Mouse (Mus musculus): ENCODE measurements around the gene Dab1. TPM values are rescaled to one million over a fixed set of nuclear protein-coding genes. Genes with fewer than 3 reads are reported as not detected.

The Dab1 gene
- total RNA-seq, 2 experiments from 2014 or later, result not detected

DNA sequence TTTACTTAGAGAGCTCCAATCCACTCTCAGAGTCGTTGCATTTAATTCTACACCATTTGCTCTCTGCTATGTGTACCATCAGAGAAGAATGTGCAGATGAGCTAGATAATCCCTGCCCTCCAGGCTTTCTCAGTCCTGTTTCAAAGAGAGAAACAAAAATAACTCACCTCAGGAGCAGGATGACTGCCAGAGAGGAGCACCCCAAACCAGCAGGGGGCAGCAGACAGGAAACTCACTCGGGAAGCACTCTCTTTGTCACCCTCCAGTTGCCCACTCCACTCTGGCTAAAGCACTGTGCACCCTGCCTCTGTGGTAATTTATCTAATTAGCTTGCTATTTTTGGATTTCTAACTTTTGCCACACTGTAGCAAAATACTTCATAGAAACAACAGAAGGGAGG lies 589.9 kb downstream of the Dab1 start:
- no peak for ATAC-seq (replicated peaks; ENCODE audit: low FRiP score, poor library complexity, severe bottlenecking)

DNA sequence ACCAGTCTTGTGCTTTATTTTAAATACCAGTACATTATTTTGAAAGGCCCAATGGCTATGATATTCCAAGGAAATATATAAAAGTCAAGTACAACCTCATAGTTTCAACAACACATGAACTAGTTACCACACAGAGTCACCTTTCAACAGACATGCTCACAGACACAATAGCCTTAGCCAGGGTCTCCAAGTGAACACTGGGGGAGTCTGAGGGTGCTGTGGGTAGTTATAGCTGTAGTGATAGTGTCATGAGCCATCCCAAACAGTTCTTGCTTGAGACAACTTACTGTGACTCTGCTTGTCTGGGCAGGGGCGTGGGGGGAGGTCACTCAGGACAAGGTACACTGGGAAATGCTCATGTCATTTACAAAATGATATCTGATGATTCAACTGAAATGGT lies 591.6 kb downstream of the Dab1 start:
- ATAC-seq (replicated peaks; ENCODE audit: low FRiP score, poor library complexity, severe bottlenecking), result no peak

DNA sequence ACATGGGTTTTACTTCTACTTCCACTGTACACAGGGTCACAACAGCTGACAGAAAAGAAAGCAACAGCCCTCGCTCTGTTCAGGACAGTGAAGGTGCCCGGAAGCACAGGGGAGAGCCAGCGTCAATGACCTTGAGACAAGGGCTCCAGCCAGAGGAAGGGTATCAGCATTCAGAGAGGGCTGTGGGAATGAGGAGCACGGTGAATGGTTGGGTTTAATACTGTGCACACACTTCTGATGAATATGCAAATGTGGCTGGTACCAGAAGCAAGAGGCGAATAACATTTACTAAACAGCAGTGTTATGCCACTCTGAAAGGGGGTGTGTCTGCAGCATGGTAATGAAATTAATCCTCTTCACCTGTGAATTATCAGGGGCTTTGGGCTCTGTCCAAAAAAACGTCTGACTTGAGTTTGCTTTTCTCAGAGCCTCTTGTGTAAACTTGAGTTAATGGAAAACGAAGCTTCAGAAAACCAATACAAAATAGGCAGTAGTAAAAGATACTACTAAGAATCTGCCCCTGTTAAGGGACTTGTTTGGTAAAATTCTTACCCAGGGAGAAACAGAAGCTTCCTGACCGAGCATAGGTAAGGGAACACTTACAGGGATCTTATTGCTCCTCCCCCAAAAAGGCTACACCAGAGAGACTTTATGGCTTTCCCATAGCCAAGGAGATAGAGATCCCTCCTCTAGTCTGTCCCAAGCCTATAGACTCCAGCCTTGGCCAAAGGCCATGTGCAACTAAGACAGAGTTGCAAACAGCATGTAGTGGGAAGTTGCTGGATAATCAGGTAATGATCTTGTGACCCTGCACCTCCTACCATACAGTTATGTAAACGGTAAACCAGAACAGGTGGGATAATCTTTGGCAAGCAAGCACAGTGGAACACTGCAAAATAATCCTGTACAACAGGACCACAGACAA lies 592.6 kb downstream of the Dab1 start:
- ATAC-seq (replicated peaks; ENCODE audit: low FRiP score, poor library complexity, severe bottlenecking), result no peak

DNA sequence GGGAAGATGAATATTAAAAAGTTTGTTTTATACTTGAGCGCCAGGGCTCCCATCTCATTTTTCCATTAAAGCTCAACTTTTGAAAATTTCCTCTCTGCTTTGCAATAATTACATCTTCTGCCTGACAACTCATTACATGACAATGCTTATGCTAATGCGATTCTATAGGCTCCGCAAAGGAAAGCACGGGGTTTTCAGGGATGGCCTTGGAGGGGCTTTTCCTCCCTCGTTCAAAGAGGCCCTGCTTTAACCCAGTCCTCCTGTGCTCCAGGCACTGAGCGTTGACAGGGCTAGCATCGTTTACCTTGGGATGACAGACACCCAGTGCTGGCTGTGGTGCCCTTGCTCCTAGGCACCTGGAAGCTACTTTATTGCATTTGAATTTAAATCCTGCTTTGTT lies 595.6 kb downstream of the Dab1 start:
- no peak for ATAC-seq (replicated peaks; ENCODE audit: low FRiP score, poor library complexity, severe bottlenecking)

DNA sequence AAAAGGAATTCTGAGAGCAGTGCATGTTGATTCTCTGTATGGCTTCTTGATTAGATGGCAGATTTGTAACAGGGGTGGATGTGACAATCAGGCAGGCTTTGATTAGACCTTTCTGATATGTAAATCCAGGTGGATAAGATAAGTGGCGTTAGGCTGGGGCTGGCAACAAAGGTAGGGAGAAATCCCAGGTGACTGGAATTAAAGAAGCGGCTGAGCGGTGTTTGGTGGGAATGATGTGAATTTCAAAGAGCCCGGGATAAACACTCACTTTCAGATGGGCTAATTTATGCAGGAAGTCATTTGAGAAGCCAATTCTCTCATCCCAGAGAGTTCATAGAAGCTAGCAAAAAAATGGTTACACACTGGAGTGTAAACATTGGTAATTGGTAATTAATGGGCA lies 598.2 kb downstream of the Dab1 start:
- ATAC-seq (replicated peaks; ENCODE audit: low FRiP score, poor library complexity, severe bottlenecking), result no peak

DNA sequence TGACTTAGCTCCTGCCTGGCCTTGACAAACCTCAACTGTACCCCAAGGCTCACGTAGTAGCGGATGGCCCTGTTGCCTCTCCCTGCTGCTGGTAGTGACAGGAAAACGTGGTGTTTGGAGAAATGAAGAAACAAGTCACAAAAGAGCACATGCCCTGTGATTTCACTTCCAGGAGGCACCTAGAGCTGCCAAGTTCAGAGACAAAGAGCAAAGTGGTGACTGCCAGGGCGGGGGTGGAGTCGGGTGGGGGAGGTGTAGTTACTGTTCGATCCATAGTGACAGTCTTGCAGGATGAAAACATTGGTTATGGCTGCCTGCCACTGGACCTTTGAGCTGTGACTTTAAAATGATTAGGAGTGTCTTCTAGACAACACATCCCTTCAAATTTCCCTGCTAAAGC lies 599.6 kb downstream of the Dab1 start:
- ATAC-seq (replicated peaks; ENCODE audit: low FRiP score, poor library complexity, severe bottlenecking), result no peak

DNA sequence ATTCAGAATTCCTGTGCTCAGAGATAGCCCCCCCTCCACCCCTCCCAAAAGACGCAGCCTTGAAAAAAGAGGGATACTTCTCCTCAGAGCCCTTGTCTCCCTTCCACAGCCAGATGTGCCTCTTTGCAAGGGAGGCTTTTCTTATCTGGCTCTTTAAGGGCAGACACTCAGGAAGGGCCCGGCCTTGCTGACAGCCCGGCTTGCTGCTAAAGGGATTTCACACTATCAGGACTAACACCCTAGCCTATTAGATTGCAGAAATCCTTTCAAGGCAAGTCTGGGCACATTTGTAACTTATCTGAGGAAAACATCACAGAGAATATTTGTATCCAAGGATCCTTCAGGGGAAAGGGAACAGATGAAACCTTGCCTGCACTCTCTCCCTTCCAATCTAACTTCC lies 600.9 kb downstream of the Dab1 start:
- ATAC-seq (replicated peaks; ENCODE audit: low FRiP score, poor library complexity, severe bottlenecking), result no peak

DNA sequence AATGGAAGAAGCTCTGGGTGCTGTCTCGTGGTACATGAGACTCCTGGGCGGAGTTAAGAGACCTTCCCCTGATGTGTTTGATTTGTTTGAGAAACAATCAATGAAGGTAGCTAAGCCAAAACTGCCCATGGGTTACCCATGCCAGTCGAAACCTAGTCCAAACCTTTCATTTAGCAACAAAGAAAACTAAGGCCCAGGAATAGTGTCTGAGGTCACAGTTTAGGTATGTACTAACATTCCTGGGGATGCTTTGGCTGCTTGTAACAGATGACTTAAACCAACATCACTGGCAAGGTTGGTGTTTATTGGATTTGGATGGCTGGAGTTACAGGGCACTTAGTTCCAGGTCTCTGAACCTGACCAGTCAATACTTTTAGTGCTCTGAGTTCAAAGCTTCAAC lies 610.1 kb downstream of the Dab1 start:
- no peak for ATAC-seq (replicated peaks; ENCODE audit: low FRiP score, poor library complexity, severe bottlenecking)

DNA sequence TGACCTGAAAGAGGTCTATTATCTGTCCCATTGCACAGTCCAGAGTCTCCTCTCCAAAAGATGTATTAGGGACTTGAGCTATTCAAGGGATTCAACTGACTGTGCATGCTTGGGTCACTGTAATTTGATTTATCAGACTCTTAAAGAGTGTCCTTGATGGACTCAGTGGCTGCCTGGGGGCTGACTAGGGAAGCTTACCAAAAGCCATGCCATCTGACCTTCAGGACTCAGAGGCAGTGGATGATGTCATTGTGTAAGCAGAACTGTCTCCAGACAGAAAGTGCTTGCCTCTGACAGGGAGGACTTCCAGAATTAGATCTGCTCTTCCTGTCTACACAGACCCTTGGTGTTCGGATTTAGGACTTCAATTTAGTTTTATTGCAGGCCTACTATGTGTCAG lies 627.3 kb downstream of the Dab1 start:
- no peak for ATAC-seq (replicated peaks; ENCODE audit: low FRiP score, poor library complexity, severe bottlenecking)

DNA sequence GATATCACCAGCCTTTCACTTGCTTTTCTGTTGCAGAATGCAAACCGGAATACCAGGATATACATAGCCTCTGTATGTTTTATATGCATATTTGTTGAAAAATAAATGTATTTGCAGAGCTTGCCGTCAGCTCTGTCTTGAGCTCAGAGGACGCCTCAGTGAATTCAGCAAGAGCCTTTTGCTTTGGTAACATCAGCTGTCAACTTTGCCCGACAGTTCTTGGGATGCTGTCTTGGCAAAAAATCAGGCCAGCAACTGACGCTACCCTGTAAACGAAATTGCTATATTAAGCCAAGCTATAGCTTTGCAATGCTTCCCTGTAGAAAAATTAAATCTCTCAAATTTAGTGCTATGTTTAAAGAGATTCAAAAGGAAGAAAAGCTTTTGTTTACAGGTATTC lies 630.3 kb downstream of the Dab1 start:
- no peak for ATAC-seq (replicated peaks; ENCODE audit: low FRiP score, poor library complexity, severe bottlenecking)

DNA sequence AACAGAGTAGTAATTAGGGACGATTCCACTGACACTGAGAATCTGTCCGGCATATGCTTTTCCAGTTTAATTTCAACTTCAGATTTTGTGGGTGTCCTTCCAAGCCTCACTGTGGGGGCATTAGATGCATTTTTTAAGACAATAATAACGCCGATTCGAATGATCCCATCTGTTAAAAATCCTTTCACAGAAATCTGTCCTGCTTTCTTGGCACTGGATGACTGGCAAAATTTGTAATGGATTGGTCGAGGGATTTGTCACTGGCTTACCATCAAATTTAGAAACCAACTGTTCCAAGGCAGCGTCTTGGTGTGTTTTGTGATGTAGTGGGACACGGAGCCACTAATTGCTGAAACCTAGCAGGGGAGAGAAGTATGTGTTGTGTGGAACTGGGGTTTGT lies 638.6 kb downstream of the Dab1 start:
- no peak for ATAC-seq (replicated peaks; ENCODE audit: low FRiP score, poor library complexity, severe bottlenecking)

DNA sequence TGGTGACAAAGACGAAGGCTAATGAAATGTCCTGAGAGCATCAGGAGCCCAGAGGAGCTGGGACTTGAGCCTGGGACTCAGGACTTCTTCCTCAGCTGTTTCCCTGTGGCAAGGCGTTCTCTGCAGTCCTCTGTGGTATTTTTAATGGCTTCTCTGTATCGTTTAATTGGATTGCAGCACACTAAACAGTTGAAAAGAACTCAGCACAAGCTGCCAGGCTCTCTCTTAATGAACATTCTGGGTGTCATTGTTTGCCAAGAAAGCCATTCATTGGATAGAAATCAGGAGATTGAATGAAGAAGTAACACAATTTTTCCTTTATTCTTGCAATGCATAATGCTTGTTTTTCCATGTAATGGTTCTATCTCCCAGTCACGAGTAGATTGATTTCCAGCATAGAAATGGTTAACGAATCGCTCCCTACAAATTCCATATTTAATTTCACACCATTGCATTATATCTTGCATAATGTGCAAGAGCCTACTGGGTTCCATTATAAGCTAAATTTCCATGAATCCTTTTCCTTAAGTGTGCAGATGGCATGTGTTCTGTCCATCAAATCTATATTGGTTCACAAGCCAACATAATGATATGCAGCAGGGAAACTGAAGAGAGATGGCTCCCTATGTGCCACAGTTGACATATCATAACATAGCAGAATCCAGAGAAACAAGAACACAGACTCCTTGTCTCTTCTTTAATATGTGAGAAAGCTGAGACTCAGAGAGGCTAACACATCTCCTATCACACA lies 650.4 kb downstream of the Dab1 start:
- ATAC-seq (replicated peaks; ENCODE audit: low FRiP score, poor library complexity, severe bottlenecking), result no peak

DNA sequence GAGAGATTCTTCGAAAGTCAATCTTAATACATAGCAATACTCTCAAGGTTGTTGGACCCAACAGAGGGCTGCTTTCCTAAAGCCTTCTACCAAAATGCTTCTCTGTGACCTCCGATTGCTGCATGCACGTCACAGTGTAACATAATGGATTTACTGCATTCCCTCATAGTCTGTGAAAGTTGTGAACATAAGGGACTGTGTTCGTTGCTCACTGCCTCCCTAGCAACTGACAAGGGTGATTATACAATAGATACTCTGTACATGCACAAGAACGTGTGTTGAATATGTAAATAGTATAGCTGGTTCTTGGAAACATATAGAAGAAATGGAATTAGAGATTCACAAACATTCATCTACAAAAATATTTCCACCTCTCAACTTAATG lies 651.0 kb downstream of the Dab1 start:
- no peak for ATAC-seq (replicated peaks; ENCODE audit: low FRiP score, poor library complexity, severe bottlenecking)

DNA sequence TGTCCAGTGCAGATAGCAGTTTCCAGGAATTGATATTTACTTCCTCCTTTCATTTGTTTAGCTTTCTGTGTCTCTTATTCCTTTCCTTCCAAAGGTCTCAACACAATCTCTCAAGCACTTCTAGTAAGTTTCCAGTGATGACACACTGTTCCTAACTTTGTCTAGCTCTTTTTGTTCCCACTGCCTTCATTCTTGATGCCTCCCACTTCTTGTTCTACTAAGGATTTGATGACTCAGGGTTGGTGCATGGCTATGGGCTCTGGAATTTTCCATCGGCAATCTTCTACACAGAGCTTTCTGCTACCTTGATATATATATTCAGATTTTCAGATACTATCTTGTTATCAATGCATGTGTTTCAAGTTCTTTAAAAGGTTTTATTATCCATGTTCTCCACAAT lies 656.1 kb downstream of the Dab1 start:
- no peak for ATAC-seq (replicated peaks; ENCODE audit: low FRiP score, poor library complexity, severe bottlenecking)

DNA sequence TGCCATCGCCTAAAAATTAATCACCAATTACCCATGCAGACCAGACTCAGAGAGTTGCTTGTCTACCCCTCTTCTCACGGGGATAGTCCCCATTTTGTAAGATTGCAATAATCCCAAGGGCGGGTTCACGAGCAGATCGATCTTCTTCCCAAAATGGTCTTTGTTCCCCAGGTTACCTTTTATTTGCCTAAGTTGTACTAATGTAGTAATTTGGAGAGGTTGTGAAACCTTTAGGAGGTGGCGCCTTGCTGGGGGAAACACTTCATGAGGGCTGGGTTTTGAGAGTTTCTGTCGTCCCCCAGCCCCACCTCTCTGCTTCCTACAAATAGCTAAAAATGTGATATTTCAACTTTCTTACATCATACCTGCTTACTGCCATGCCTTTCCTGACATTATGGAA lies 657.8 kb downstream of the Dab1 start:
- ATAC-seq (replicated peaks; ENCODE audit: low FRiP score, poor library complexity, severe bottlenecking), result no peak

DNA sequence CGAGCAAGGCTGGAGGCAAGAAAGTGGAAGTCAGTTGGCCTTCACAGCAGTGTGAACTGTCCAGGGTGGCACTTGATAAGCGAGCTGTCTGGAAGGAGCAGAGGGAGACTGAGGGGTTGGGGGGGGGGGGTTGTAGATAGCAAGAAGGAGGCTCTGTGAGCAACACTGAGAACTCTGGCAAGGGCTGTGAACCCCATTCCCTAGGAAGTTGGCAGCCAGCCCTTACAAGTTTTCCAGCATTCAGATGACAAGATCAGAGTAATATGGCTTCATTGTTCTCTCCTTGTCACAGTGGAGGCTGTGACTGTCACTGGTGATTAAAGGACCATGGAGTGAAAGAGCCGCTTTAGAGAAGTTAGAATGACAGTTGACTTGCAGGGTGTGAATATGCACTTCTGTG lies 662.4 kb downstream of the Dab1 start:
- no peak for ATAC-seq (replicated peaks; ENCODE audit: low FRiP score, poor library complexity, severe bottlenecking)

DNA sequence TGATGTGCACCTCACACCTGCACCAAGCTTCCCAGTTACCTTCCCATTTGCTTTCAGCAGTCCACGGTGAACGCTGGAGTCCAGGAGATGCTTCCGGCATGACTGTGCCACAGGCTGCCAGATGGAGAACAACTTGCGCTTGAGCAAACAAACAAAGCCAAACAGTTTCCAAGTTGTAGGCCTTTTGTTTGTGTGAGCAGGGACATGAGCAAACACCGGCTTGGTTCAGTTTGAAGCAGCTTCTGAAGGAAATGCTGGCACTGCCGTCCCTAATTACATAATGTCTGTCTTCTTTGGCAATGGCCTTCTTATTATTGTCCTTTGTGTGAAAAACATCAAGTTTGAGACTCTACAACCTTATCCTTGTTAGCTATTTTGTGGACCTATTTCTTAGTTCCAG lies 664.7 kb downstream of the Dab1 start:
- no peak for ATAC-seq (replicated peaks; ENCODE audit: low FRiP score, poor library complexity, severe bottlenecking)

DNA sequence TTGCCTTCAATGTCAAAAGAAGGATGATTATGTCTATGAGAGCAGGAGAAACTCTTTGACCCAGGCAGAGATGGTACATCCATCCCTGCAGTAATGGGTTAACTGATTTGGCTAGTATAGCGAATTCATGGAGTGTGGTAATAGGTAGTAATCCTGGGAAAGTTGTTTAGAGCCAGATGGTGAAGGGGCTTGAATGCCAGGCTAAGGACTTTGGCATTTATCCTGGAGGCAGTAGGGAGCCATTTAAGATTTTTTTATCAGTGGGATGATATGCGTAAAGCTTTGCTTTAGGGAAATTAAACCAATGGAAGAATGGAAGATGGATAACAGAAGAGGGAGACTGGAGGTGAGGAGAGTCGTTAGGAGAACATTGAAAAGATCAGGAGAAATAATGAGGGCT lies 669.2 kb downstream of the Dab1 start:
- no peak for ATAC-seq (replicated peaks; ENCODE audit: low FRiP score, poor library complexity, severe bottlenecking)

DNA sequence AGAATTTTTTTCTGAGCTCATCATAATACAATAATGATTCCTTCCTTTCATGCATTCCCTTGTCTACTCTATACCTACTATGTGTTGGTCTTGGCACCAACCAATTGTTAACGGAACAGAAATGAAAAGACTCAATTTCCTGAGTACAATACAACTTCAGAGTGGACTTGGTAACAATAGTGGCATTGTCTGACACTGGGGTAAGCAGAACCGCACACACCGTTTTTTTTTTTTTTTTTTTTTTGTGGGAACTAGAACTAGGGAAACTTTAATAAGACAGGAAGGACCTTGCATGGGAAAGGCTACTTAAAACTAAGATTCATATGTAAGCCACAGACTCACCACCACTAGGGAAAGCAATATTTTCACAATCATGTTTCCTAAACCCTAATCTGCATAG lies 682.6 kb downstream of the Dab1 start:
- no peak for ATAC-seq (replicated peaks; ENCODE audit: low FRiP score, poor library complexity, severe bottlenecking)

DNA sequence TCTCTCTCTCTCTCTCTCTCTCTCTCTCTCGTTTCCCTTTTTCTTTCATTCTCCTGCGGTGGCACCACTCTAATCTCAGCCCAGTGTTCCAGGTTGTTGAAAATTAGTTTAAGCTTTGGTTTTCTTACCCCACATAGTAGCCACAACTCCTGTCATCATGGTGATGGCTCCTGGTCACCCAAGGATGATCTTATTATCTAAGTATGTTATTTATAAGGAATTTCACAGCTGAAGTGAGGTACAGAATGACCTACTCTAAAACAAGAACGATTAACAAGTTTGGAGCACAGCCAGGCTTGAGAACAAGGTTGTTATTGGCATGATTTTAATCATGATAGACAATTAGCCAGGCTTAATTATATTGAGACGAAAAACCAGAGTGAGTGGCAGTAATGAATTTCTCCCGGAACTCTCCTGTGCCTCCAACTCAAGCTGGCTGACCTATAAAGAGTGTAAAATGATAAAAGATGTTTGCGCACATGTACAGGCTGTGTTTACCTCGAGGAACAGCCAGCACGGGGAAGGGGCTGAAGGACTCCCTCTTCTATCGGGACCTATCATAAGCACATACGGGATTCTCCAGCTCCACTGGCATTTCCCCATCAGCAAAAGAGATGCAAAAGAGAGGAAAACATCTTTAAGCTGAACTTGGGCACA lies 684.0 kb downstream of the Dab1 start:
- no peak for ATAC-seq (replicated peaks; ENCODE audit: low FRiP score, poor library complexity, severe bottlenecking)

DNA sequence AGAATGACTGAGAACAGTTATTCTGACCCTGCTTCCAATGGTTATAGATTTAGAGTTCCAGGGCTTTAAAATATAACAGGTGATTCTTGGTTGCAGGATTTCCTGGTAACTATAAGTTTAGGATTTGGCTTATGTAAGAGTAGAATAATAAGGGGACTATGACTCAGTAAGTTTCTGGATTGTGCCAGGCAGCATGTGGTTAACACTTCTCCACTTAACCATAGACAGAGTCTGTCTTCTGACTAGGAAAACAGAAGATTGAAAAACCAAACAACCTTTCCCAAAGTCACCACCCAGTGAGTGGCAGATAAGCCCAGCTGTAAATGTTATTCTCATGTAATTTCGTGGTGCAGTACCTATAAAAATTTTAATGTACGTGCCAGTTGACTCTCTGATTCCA lies 688.6 kb downstream of the Dab1 start:
- no peak for ATAC-seq (replicated peaks; ENCODE audit: low FRiP score, poor library complexity, severe bottlenecking)

Measured in erythroblast, adult 5-6 weeks (primary cell).